Mouse (Mus musculus) neural tube, embryonic 11.5 days (tissue): ENCODE measurements around the gene Nemp2. TPM values are rescaled to one million over a fixed set of nuclear protein-coding genes. Genes with fewer than 3 reads are reported as not detected.
A peak's percentile ranks its signal among the peaks of the same experiment; 100 is the strongest.

Experiments
- ATAC-seq: fragments of 200-750 bp; cut with Nextera tagmentation; 2 replicates; pipeline ENCODE4 v1.8.0; 2017; ENCODE audit warnings: moderate number of reproducible peaks, mild to moderate bottlenecking, moderate TSS enrichment, moderate library complexity; ENCODE audit not compliant: insufficient read depth, low FRiP score, low TSS enrichment
- DNase-seq: peaks from one replicate; pipeline ENCODE4 v3.0.0-alpha.2; 2015; ENCODE audit warnings: low spot score
- H3K27ac ChIP-seq: fragments of 300-500 bp; sonication (generic); 2 replicates; pipeline ENCODE4 v1.5.1; 2014; ENCODE audit warnings: low read depth, mild to moderate bottlenecking, low read length
- H3K27me3 ChIP-seq: fragments of 300-500 bp; sonication (generic); 2 replicates; pipeline ENCODE4 v1.6.1; 2014; ENCODE audit warnings: mild to moderate bottlenecking, low read length, mixed read lengths; ENCODE audit not compliant: control insufficient read depth, insufficient read depth
- H3K36me3 ChIP-seq: fragments of 300-500 bp; sonication (generic); 2 replicates; pipeline ENCODE4 v1.6.1; 2014; ENCODE audit warnings: mild to moderate bottlenecking, low read length, moderate library complexity, mixed read lengths; ENCODE audit not compliant: control insufficient read depth, insufficient read depth
- H3K4me1 ChIP-seq: fragments of 300-500 bp; sonication (generic); 2 replicates; pipeline ENCODE4 v1.6.1; 2014; ENCODE audit warnings: low read length, mixed read lengths; ENCODE audit not compliant: control insufficient read depth, insufficient read depth
- H3K4me2 ChIP-seq: fragments of 300-500 bp; sonication (generic); 2 replicates; pipeline ENCODE4 v1.6.1; 2014; ENCODE audit warnings: low read depth, mild to moderate bottlenecking, moderate library complexity
- H3K4me3 ChIP-seq: fragments of 300-500 bp; sonication (generic); 2 replicates; pipeline ENCODE4 v1.5.1; 2014; ENCODE audit warnings: low read depth, low read length
- H3K9ac ChIP-seq: fragments of 300-500 bp; sonication (generic); 2 replicates; pipeline ENCODE4 v1.6.1; 2014; ENCODE audit warnings: mild to moderate bottlenecking, low read length
- H3K9me3 ChIP-seq: fragments of 300-500 bp; sonication (generic); 2 replicates; pipeline ENCODE4 v1.6.1; 2016; ENCODE audit warnings: low read length; ENCODE audit not compliant: control insufficient read depth
- WGBS: fragments of 180-500 bp; shearing (Covaris S2); extraction: QIAGEN DNeasy Blood & Tissue Kit; methylation state at CpG from one replicate; pipeline ENCODE4 v1.1.7; 2014; 5-methylcytosine and 5-hydroxymethylcytosine counted together
- polyA plus RNA-seq: library from polyadenylated mRNA; unstranded; fragments of >200 nt; fragmentation: Nextera tagmentation; extraction: Ambion mirVana; gene quantifications from 2 replicates; pipeline ENCODE4 v1.2.1, GENCODE M21; 2014

The Nemp2 gene
- polyA plus RNA-seq, 1 experiment from 2014 or later: 9.0 TPM

DNA sequence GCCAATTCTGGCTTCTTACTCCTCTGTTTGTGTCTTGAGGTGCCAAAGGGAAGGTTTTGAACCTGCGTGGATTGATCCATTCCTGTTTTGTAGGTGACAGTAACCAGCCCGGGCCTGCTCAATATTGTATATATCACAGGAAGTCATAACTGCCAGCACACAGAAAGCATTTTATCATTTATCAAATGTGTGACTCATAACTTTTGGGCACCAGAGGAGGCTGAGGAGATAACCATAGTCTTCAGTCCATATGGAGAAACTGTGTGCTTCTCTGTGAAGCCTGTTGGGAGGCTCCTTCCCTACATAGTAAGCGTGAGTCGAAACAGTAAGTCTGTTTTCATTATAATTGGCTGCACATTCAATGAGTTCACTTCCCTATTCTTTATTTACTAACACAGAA is 10.2 kb downstream of the Nemp2 start:
- 89% methylated on average over 4 of the region's 4 CpGs for WGBS
- Histone ChIP-seq H3K27me3 (no peaks in the 10 kb centered on the region), H3K27ac (no peak overlapping the region), H3K4me2 (no peak overlapping the region), H3K4me3 (no peak overlapping the region), H3K9ac (no peak overlapping the region), H3K36me3 (no peaks in the 10 kb centered on the region; the same call in 1 of the 2 replicates), H3K4me1 (no peaks in the 10 kb centered on the region), H3K9me3 (no peaks in the 10 kb centered on the region)
- ATAC-seq (no peak), DNase-seq (no peak)

DNA sequence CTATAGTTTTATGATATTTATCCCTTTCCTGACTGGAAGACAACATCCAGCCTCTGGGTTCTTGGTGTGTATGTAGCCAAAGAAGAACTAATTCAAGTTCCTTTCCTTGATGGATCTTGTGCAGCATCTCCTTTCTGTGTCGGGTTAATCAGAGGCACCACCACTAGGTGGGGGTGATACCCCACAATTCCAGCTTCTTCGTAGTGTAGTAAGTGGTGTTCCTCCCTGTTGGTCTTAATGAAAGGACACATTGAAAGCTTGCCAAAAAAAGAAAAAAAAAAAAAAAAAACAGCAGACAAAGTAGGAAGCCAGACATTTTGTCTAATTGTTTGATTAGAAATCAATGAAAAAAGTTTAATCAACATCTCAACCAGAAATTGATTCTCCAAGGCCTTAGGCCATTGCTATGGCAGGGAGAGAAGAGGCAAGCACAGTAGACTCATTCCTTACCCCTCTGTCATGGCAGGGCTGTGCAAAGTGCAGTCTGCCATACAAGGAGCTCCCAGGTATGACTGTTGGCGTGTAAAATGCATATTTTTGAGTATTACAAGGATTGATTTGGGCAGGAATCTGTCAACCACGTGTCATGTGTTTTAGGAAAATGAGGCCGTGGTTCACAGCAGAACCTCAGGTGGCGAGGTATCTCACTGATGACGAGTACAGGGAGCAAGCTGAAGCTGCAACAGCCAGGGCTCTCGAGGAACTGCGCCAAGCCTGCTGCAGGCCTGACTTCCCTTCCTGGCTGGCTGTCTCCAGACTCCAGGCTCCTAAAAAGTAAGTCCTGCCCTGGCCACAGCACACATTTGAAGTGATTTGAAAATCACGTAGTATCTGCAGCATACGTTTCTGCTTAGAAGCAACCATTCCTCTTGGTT is 17.9 kb downstream of the Nemp2 start:
- DNase-seq (peak; percentile 65), ATAC-seq (no peak)
- no peak overlapping the region for H3K9ac ChIP-seq
- no peak overlapping the region for H3K4me3 ChIP-seq
- H3K9me3 ChIP-seq: no peaks in the 10 kb centered on the region
- no peaks in the 10 kb centered on the region for H3K4me1 ChIP-seq
- no peak overlapping the region for H3K27ac ChIP-seq
- 86% methylated on average over 11 of the region's 11 CpGs for WGBS
- H3K36me3 ChIP-seq: no peaks in the 10 kb centered on the region
- H3K27me3 ChIP-seq: no peaks in the 10 kb centered on the region
- no peak overlapping the region for H3K4me2 ChIP-seq

DNA sequence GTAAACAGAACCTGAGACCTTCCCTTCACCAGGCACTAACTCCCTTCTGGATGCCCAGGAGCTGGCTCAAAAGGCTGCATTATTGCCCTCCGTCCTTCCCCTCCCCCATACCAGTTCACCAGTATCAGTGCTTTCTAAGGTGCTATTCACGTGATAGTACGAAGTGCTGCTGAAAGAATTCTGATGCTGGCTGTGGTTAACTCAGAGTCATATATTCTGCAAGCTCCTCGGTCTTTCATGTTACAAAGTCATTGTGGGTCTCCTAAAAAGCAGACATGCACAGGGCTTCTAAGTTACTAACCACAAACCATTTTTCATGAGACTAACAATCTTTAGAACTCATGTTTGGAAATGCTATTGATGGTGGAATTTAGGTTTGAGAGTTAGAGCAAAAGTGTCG is 19.6 kb downstream of the Nemp2 start:
- Histone ChIP-seq H3K4me3 (no peak overlapping the region), H3K4me1 (no peaks in the 10 kb centered on the region), H3K9ac (no peak overlapping the region), H3K36me3 (no peaks in the 10 kb centered on the region), H3K4me2 (no peak overlapping the region), H3K9me3 (no peaks in the 10 kb centered on the region), H3K27me3 (no peaks in the 10 kb centered on the region), H3K27ac (no peak overlapping the region)
- no peak for ATAC-seq
- 81% methylated on average over 5 of the region's 5 CpGs for WGBS
- DNase-seq: no peak

- H3K4me2 ChIP-seq: no peak overlapping the region
- WGBS: 67% methylated on average over 3 of the region's 3 CpGs
- H3K27ac ChIP-seq: no peak overlapping the region
- H3K27me3 ChIP-seq: no peaks in the 10 kb centered on the region
- no peak overlapping the region for H3K9ac ChIP-seq
- H3K4me3 ChIP-seq: no peak overlapping the region
- no peaks in the 10 kb centered on the region for H3K36me3 ChIP-seq
- no peak for ATAC-seq
- H3K4me1 ChIP-seq: no peaks in the 10 kb centered on the region
- no peaks in the 10 kb centered on the region for H3K9me3 ChIP-seq
- peak; percentile 33 for DNase-seq
These were observed 22.2 kb downstream of the Nemp2 start for GRCm38 (mm10) chr1:52652601-52653253.

- Histone ChIP-seq H3K4me1 (no peaks in the 10 kb centered on the region), H3K9ac (no peak overlapping the region), H3K27ac (no peak overlapping the region), H3K27me3 (no peaks in the 10 kb centered on the region), H3K9me3 (no peaks in the 10 kb centered on the region), H3K4me2 (no peak overlapping the region), H3K36me3 (no peaks in the 10 kb centered on the region), H3K4me3 (no peak overlapping the region)
- ATAC-seq: no peak
- 87% methylated on average over 1 of the region's 1 CpGs for WGBS
- no peak for DNase-seq
These were observed 22.9 kb downstream of the Nemp2 start for GRCm38 (mm10) chr1:52653366-52653765.

DNA sequence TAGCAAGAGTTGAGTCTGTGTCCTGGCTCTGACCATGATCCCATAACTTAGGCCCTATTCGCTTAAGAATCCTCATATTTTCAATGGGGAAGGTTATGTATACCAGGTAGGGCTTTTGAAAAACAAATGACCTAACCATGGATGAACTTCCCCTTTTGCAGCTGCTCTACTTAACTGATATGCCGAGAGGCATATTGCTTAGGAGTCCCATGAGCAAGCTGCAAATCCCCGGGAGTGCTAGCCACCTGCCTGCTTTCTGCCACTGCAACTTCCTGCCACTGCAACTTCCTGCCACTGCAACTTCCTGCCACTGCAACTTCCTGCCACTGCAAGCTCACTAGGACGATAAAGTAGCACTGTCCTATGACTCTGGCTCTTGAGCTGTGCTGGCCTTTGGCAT is 24.6 kb downstream of the Nemp2 start:
- Histone ChIP-seq H3K4me3 (no peak overlapping the region), H3K27ac (no peak overlapping the region), H3K27me3 (no peaks in the 10 kb centered on the region), H3K36me3 (no peaks in the 10 kb centered on the region), H3K4me2 (no peak overlapping the region), H3K4me1 (no peaks in the 10 kb centered on the region), H3K9me3 (no peaks in the 10 kb centered on the region), H3K9ac (no peak overlapping the region)
- DNase-seq (no peak), ATAC-seq (no peak)
- 87% methylated on average over 4 of the region's 4 CpGs for WGBS

GRCm38 (mm10) chr1:52658160-52658559 is 27.7 kb downstream of the Nemp2 start:
- no peaks in the 10 kb centered on the region for H3K9me3 ChIP-seq
- no peak overlapping the region for H3K4me2 ChIP-seq
- 92% methylated on average over 7 of the region's 7 CpGs for WGBS
- no peaks in the 10 kb centered on the region for H3K4me1 ChIP-seq
- no peaks in the 10 kb centered on the region for H3K36me3 ChIP-seq
- H3K27me3 ChIP-seq: no peaks in the 10 kb centered on the region
- H3K27ac ChIP-seq: no peak overlapping the region
- no peak overlapping the region for H3K4me3 ChIP-seq
- DNase-seq (no peak), ATAC-seq (no peak)
- H3K9ac ChIP-seq: no peak overlapping the region

DNA sequence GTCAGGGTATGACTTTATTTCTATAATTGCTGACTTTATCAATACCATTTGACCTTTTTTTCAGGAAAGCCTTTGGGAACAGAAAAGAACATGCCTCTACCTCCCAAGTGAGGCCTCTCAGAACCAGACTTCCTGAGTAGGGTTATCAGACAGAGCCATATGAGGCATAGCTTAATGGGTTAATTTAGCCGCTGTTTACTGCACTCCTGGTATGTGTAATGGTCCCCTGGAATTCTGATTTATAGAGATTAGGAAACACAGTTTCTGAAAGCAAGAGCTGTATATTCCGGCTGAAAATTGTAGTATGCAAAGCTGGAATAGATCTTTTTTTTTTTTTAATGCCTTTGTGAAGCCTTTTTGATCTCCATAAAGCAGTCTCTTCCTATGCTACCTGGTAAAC is 29.8 kb downstream of the Nemp2 start:
- H3K27me3 ChIP-seq: no peaks in the 10 kb centered on the region

GRCm38 (mm10) chr1:52660765-52661164 is 30.3 kb downstream of the Nemp2 start:
- H3K4me3 ChIP-seq: no peak overlapping the region
- H3K4me1 ChIP-seq: no peaks in the 10 kb centered on the region
- H3K9me3 ChIP-seq: no peaks in the 10 kb centered on the region
- 82% methylated on average over 12 of the region's 12 CpGs for WGBS
- H3K27me3 ChIP-seq: no peaks in the 10 kb centered on the region
- no peak overlapping the region for H3K27ac ChIP-seq
- H3K9ac ChIP-seq: no peak overlapping the region
- H3K4me2 ChIP-seq: no peak overlapping the region
- ATAC-seq: no peak
- DNase-seq: no peak
- no peaks in the 10 kb centered on the region for H3K36me3 ChIP-seq

More for the DNA sequence above, 29.8 kb downstream of the Nemp2 start:
- Histone ChIP-seq H3K36me3 (no peaks in the 10 kb centered on the region), H3K4me2 (no peak overlapping the region), H3K9ac (no peak overlapping the region), H3K9me3 (no peaks in the 10 kb centered on the region), H3K4me3 (no peak overlapping the region), H3K27ac (no peak overlapping the region), H3K4me1 (no peaks in the 10 kb centered on the region)
- DNase-seq: no peak
- WGBS: 84% methylated on average over 2 of the region's 2 CpGs
- ATAC-seq: no peak
